Mouse (Mus musculus) heart, postnatal 25 days (tissue): ENCODE results near the gene Slc26a9. TPM values are rescaled to one million over a fixed set of nuclear protein-coding genes. Genes with fewer than 3 reads are reported as not detected.

Experiments used
- DNase-seq: peaks from one replicate; pipeline ENCODE4 v3.0.0; 2022; ENCODE audit warnings: low spot score
- intact Hi-C: fragments of 180-260 bp; cut with DNase I; formaldehyde crosslinking; loops from one replicate; pipeline ENCODE4 v1.15.1; 2025
- total RNA-seq, 2 experiments: library from RNA; stranded (reverse); gene quantifications; 2 replicates each; pipeline ENCODE4 v1.2.3; 2021

Gene Slc26a9
- total RNA-seq, 2 experiments from 2014 or later = not detected

DNA sequence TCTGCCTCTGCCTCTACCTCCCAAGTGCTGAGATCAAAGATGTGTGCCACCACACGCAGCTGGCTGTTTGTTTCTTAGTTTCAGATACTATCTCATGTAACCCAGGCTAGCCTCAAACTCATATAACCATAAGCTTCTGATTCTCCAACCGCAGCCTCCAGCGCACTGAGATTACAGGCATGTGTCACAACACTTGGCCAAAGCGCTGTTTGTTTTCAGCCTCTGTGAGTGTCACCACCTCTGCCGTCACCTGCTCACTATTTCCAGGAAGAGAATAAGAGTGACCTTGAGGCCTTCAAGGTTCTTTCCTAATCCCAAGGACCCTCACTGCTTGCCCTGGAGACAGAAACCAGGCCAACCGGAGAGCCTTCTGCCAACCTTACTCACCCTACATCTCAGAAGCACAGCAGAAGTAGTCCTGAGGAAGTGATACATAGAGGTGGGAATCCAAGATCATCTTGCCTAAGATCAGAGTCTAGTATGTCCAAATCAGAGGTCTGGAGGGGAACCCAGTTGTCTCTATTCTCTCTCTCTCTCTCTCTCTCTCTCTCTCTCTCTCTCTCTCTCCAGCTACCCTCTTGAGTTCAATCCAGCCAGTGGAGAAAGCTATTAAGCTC, 9.1 kb upstream of the Slc26a9 start:
- intact Hi-C loops = no loop called here
- DNase-seq = no peak

DNA sequence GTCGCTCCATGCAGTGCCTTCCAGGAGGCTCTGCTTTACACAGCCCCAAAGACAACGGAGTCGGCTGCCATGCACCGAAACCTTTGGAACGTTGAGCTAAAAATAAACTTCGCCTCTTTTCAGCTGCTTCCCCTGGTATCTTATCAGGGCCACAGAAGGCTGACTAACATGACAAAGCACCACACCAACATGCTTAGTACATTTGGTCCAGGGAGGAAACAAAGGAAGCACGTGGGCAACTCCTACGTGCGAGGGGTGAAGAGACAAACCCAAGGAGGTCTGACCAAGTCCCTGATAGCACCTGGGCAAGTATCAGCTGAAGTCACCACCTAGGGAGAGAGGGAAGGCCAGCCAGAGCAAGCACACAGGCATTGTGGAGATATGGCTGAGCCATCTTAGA, 7.3 kb upstream of the Slc26a9 start:
- intact Hi-C loops = no loop called here
- no peak for DNase-seq

DNA sequence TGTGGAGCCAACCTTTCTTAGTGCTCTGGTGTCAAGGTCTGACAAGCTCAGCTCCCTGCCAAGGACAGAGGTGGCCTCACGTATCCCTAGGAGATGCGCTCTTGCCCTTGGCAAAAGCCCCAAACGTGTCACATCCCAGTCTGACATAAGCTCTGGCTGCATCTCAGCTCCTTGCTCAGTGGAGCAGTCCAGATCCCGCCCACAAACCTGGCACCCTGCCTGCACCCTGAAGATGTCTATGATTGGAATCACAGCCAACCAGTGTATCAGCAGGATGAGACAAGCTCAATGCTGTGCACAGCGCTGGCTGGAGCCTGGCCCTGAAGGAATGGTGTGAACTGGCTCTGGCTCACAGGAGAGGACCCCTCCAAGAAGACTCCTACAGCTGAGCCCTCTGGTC, 6.6 kb upstream of the Slc26a9 start:
- intact Hi-C loops = no loop called here
- DNase-seq = peak; percentile 58

DNA sequence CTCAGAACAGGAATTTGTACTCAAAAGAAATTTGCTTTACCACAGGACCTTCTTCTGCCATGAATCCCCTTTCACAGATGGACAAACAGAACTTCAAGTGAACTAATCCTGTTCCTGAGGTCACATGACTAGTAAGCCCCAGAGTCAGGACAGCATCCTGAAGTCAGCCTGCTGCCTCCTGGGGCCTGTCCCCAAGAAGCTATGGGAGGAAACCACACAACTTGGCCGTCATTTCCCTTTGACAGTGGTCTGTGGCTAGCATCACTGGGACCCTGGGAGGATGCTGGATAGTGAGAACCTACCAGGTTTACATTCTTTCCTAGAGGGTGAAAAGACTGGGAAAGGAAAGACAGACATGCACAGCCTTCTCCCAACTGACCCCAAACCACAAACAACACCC, 5.1 kb upstream of the Slc26a9 start:
- no peak for DNase-seq
- intact Hi-C loops = no loop called here

DNA sequence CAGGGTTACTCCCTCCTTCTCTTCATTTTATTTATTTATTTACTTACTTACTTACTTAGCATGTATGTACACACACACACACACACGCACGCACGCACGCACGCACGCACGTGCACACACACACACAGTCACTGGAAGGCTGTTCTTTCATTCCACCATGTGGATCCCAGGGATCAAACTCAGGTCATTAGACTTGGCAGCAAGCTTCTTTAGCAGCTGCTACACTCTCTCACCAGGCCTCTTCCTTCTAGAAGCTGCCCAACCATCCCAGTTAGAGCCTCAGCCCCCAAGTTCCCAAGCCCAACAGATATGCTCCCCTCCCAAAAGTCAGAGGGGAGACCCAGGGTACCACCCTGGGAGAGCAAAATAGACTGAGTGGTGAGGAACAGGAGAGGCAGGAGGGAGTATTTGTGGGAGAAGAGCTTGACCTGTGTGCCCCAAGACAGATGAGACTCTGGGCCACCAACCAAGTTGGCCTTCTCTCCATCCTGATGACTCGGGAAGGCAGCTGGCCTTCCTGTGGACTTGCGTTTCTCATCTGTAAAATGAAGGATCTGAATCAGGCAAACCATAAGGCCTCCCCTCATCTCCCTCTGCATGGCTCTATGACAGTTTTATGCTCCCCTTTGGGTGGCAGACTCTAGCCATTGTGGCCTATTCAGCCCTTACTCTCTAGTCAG, 4.2 kb upstream of the Slc26a9 start:
- intact Hi-C loops = no loop called here
- no peak for DNase-seq

DNA sequence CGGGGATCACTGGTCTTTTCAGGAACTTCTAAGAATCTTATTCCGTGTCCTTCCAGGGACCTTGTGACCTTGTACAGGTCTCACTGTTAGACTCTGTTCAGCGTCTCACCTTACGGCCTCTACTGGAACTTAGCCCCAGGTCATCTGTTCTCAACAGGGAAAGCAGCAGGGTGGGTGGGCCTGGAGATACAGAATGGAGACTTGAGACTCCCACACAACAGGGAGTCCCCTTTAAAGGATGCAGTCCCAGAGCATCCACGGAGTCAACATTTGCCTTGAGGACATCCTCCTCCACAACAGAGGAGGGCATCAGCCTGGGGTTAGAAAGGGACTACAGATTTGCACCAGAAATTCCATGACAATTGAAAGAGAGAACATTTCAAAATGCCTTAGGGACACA, 1.6 kb downstream of the Slc26a9 start:
- no peak for DNase-seq
- intact Hi-C loops = no loop called here

DNA sequence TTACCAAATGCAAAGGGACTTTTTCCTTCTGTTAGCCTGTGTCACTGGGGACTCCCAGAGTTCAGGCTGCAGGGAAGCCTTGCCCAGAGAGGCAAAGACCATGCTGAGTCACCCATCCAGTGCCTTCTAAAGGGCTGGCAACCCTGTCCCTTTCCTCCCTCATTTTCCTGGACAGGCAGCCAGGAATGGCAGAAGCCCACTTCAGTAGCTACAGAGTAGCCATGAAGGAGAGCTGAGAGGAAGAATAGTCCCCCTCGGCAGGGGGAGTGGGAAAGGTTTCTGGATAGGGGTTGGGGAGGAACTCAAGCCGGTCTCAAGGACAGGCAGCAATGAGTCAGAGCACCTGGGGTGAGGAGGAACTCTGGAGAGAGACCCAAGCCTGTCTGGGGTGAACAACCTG, 3.9 kb downstream of the Slc26a9 start:
- intact Hi-C loops = no loop called here
- DNase-seq = no peak

DNA sequence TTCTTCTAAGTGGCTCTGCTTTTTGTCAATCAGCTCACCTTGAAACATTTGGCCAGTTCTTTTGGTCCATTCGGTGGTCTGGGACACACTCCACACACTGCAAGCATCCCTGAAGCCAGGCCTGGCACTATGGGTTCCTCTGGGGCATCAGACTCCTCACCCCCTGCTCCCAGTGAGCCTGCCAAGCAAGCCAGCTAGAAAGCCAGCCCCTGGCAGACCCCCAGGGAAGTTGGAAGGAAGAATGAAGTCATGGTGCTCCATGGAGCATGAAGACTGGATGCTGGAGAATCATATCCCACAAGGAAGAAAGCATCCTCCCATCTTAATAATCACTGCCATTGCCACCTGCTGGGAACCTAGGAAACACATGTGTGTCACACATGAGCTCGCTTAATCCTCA, 4.8 kb downstream of the Slc26a9 start:
- no peak for DNase-seq
- intact Hi-C loops = no loop called here

DNA sequence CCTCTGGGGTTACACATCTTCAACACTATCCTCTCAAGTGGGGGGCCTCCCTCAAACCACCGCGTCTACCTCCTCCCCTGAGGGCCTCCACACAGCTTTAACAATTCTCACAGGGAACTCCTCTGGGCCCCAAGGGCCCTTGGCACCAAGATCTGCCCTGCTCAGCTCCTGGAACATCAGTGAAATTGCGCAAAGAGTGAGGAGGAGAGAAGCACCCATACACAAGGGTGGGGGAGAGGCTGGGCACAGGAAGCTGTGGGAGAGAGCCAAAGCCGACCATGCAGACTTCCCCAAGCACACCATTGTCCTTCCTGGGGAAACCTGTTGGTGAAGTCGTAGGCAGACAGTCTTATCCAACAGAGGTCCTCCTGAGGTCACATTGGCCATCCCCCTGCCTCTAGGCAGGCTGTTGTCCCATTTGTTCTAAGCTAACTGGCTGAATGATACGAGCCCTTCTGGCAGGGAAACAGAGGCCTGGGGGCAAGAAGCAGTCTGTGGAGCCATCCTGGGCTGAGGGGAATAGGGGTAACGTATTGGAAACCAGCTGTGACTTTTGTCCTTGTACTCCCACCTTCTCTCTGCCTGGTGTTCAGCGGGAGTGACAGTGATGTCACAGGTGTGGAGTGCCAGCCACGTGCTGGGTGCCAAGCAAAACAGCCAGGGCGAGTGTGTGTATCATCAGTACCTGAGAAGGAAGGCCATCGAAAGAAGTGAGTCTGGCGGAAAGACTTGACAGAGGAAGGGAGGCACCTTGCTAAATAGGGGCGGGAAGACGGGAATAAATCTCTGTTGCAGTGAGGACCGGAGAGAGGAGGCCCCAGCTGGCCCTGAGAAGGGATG, 6.1 kb downstream of the Slc26a9 start:
- no peak for DNase-seq
- intact Hi-C loops = no loop called here

DNA sequence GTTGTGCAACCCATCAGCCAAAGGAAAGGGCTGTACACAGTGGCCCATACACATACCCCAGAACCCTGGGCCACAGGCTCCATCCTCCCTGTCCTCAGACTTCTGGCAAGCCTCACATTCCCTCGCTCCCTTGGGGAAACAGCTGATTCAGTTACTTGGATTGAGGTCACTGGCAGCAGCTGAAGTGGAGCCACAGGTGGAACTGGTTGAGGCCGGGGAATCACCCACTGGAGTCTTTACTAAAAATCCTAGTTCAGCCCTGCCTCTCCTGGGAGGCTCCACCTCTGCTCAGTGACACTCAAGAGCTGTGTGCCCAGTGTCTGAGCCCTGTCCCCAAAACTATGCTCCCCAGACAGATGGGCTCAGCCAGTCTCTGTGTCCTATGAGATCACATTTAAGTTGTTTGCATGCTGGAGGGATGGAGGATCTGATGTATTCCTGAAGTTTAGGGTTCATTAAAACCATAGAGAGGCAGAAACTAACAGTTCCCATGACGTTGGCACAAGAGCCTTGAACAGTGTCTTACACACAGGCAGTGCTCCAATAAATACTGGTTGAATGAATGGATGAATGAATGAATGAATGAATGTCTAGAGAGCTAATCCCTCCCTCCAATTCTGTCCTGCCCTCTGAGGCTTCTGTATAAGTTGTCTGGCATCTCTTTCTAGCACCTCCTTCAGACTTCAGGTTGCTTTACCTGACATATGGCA, 7.5 kb downstream of the Slc26a9 start:
- intact Hi-C loops = no loop called here
- DNase-seq = no peak

DNA sequence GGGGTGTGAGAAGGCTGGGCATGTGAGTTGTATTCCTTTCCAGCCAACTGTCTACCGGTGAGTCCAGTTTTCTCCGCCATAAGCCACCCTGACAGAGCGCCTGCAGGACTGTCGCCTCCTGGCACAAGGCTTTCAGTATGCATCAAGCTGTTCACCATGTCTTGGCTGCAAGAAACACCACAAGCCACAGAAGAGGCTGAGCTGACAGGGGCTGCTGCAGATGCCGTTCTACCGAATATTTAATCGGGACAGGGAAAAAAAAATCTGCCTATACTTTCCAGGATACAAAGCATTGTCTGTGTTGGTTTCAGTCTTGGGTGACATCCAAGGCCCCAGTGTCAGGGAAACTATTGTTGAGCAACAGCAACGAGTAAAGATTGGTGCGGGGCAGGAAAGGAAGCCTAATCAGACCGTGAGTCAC, 8.1 kb downstream of the Slc26a9 start:
- intact Hi-C loops = no loop called here
- DNase-seq = no peak

DNA sequence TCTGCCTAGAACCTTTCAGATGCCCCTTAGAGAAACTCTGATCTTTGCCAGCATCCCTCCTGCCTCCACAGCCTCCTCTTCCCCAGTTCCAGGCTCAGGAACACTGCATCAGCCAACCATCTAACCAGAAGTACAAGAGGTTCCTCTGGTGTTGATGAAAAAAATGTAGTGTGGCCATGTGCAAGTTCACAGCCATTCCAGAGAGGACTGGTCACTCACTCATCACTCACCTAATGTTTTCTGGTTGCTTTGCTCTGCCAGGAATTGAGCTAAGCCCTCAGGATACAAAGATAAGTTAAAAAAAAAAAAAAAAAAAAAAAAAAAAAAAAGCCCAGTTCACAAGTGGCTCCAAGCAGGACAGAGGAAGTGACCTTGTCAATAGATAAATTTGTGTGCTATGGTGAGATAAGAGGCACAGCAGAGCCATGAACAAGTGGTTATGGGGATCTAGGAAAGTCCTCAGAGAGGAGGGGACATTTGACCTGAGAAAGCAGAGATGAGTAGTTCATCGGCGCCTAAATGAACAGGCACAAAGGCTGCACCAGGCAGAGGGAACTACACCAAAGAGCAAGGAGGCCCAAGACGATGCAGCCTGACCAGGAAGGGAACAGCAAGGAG, 10.5 kb downstream of the Slc26a9 start:
- DNase-seq = no peak
- intact Hi-C loops = no loop called here

DNA sequence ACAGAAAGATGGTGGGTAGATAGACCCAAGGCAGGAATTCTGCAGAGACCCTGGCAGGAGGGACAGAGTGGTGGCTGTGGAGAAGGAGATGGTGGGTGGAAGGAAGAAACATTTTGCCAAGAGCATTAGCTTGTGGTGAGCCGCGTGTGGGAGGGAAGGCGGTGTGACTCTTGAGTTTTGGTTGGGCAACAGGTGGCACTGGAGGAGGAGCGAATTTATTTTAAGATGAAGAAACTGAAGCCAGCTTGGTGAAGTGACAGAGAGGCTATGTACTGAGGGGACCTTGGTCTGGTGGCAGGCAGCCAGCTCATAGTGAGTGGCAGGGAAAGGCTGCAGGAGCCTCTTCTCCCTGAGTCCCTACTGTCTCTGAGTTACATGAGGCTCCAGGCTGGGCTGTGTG, 11.1 kb downstream of the Slc26a9 start:
- no peak for DNase-seq
- intact Hi-C loops = no loop called here

DNA sequence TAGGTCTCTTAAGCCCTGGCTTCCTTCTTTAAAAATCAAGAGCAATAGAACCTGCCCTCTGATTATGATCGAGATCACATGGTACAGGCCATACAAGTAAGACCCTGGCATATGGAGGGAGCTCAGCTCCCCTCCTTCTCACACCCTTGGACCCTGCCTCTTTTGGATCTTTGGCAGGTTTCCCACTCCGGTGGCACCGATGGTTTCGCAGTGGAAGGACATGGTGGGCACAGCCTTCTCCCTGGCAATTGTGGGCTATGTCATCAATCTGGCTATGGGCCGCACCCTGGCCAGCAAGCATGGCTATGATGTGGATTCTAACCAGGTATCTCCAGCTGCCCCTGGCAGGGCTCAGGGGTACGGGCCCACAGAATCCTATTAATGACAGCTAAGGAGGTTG, 13.4 kb downstream of the Slc26a9 start:
- intact Hi-C loops = no loop called here
- DNase-seq = no peak

DNA sequence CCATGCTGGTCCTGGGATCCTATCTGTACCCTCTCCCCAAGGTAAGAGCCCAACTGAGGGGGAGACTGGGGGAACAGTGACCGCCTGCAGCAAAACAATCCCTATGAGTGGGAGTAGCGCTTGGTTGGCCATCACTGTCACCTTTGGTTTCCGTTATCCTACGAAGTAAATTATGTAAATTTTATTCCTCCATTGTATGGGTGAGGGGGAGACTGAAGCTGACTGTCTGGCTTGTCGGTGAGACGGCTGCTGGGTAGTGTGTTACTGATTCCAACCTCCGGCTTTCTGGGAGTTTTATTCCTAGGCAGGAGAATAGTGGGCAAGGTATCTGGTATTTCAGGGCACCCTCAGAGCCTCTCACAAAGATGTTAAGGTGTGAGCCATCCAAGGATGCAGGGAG, 15.0 kb downstream of the Slc26a9 start:
- DNase-seq = no peak
- intact Hi-C loops = no loop called here

DNA sequence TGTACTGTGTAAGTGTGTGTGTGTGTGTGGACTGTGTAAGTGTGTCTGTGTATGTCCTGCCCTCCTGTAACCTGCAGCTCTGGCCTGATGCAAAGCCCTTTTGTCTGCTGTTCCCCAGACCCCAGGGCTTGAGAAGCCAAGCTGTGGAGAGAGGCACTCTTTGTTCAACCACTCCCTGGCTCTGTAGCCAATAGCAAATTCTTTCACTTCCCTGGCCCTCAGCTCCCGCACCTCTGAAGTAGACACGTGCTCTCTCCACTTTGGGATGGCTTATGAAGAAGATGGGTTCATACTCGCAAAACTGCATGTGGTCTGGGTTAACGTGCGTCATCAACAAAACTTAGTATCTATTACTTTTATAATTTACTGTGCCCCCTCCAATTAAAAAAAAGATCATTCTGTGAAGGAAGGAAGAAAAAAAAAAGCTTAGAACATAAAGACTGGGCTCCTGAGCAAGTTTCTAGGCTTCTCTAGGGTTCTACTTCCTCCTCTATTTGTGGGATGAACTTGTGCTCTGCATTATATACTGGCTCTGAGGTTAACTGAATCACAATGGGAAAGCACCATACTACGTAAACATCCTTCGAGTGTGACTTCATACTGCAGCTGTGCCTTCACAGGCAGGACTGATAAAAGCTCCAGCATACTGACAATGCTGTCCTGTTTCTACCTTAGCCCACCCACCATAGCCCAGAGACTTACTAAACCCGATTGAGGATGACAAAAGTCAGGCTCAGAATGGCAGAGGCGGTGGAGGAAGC, 16.0 kb downstream of the Slc26a9 start:
- intact Hi-C loops = no loop called here

DNA sequence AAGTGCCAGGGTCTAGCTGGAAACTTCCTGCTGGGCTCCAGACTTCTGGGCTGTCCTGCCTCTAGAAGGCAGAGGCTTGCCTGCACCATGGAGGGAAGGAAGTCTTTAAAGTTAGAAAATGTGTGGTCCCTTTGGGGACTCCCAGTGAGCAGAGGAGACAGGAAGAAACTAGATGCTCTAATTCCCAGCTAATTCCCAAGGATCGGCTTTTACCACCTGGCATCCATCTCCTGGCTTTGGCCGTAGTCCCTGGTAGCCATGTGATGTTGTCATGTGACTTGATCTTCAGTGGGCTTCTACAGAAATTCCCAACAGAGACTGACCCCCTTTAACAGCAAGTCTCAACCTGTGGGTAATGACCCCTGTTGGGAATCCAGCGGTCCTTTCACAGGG, 16.6 kb downstream of the Slc26a9 start:
- intact Hi-C loops = no loop called here
- DNase-seq = no peak

More for the DNA sequence above, 16.0 kb downstream of the Slc26a9 start:
- DNase-seq = no peak

DNA sequence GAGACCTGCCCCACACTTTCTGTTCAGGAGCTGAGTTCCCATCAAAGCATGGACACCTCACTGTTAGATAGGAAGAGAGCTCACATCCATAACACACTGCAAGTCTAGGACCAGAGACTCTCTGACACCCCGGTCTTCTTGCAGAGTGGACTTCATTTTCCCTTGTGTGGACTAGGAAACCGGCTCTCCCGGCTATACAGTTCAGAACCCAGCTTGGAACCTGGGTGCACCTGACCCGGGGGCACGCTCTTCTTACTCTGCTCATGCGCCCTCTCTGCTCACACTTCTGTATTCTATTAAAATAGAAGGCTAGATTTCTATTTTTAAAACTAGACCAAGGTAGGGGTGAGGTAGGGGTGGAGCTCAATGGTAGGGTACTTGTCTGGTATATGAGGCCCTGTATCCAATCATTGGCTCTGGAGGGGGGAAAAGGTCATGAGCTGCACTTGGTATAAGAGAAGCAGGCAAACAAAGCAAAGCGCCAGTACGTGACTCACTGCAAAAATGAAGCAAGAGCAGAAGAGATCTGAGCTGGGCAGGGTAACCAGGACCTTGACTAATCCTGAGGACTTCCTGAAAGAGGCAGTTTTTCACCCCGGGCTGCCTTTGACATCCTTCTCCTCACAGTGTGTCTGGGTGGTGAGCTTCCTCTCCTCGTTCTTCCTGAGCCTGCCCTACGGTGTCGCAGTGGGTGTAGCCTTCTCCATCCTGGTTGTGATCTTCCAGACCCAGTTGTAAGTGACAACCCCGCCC, 17.4 kb downstream of the Slc26a9 start:
- DNase-seq = no peak
- intact Hi-C loops = no loop called here

DNA sequence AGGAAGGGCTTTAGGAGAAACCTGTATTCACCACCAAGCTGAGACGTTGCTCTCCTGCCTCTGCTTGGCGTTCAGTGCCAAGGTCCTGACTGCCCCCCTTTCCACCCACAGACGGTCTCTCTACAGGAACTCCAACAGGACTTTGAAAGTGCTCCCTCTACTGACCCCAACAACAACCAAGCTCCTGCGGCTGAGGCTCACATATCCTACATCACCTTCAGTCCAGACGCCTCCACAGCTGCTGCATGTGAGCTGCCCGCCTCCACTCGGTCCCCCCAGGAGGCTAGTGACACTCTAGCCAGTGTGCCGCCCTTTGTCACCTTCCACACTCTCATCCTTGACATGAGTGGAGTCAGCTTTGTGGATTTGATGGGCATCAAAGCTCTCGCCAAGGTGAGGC, 19.9 kb downstream of the Slc26a9 start:
- intact Hi-C loops = loop anchor here (2.0 kb wide), 1 partner anchor 83 kb away; no protein-coding TSS in a partner anchor

More for the DNA sequence above, 19.9 kb downstream of the Slc26a9 start:
- DNase-seq = no peak
